Mouse (Mus musculus): ENCODE data around the gene Klf13. TPM values are rescaled to one million over a fixed set of nuclear protein-coding genes. Genes with fewer than 3 reads are reported as not detected.

The Klf13 gene
- polyA plus RNA-seq, 1 experiment from 2014 or later = 24.9 TPM

DNA sequence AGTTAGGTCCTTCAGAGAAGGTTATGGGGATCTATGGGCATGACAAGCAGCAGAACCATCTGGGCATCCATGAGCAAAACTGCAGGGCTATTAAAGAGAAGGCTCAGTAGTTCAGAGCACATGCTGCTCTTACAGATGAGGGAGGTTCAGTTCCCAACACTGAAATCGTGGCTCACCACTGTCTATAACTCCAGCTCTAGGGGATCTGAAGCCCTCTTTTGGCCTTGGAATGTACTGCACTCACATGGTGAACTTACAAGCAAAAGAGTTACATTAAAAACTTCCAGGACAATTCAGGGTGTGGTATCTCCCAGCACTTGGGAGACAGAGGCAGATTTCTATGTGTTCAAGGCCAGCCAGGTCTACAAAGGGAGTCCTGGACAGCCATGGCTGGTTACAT is 15.7 kb downstream of the Klf13 start:
- no peaks in the 10 kb centered on the region for H3K27me3 ChIP-seq (ENCODE audit: control insufficient read depth, insufficient read depth, low read length)
- no peaks in the 10 kb centered on the region for H3K36me3 ChIP-seq (ENCODE audit: control insufficient read depth, insufficient read depth, low read length)
- 92% methylated on average over 1 of the region's 1 CpGs for WGBS
- H3K9me3 ChIP-seq (ENCODE audit: control insufficient read depth, low read length) = no peaks in the 10 kb centered on the region
- H3K4me1 ChIP-seq (ENCODE audit: control insufficient read depth, insufficient read depth, low read length) = peaks cover 32% of the 10 kb centered on the region
- H3K4me2 ChIP-seq (ENCODE audit: low read depth, low read length) = no peak overlapping the region
- no peak overlapping the region for H3K27ac ChIP-seq (ENCODE audit: low read depth, low read length)
- no peak for ATAC-seq (ENCODE audit: low read depth)
- H3K4me3 ChIP-seq (ENCODE audit: low read depth, low read length) = no peak overlapping the region
- H3K9ac ChIP-seq (replicated peaks; ENCODE audit: low read depth, low read length) = no peak overlapping the region

DNA sequence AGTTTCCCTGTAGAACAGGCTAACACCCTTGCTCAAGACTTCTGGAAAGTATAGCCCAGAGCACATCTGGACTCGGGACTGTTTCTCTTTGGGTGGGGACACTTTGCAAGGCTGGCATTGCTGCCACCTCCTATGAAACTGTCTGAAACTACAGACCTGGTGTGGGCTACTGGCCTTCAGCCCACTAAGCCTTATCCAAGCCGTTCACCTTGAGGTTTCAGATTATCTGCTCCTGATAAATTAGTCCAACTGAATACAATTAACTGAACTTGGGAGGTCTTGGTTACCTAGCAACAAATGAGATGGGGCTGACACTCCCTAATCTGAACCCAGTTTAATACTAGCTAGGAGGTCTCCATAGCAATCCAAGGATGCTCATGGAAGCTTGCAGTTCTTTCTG is 16.1 kb downstream of the Klf13 start:
- H3K4me2 ChIP-seq (ENCODE audit: low read depth, low read length) = no peak overlapping the region
- no peak overlapping the region for H3K27ac ChIP-seq (ENCODE audit: low read depth, low read length)
- no peaks in the 10 kb centered on the region for H3K36me3 ChIP-seq (ENCODE audit: control insufficient read depth, insufficient read depth, low read length)
- H3K9me3 ChIP-seq (ENCODE audit: control insufficient read depth, low read length) = no peaks in the 10 kb centered on the region
- WGBS = 67% methylated on average over 2 of the region's 2 CpGs
- no peaks in the 10 kb centered on the region for H3K27me3 ChIP-seq (ENCODE audit: control insufficient read depth, insufficient read depth, low read length)
- no peak for ATAC-seq (ENCODE audit: low read depth)
- no peak overlapping the region for H3K9ac ChIP-seq (replicated peaks; ENCODE audit: low read depth, low read length)
- no peak overlapping the region for H3K4me3 ChIP-seq (ENCODE audit: low read depth, low read length)
- H3K4me1 ChIP-seq (ENCODE audit: control insufficient read depth, insufficient read depth, low read length) = peaks cover 32% of the 10 kb centered on the region

DNA sequence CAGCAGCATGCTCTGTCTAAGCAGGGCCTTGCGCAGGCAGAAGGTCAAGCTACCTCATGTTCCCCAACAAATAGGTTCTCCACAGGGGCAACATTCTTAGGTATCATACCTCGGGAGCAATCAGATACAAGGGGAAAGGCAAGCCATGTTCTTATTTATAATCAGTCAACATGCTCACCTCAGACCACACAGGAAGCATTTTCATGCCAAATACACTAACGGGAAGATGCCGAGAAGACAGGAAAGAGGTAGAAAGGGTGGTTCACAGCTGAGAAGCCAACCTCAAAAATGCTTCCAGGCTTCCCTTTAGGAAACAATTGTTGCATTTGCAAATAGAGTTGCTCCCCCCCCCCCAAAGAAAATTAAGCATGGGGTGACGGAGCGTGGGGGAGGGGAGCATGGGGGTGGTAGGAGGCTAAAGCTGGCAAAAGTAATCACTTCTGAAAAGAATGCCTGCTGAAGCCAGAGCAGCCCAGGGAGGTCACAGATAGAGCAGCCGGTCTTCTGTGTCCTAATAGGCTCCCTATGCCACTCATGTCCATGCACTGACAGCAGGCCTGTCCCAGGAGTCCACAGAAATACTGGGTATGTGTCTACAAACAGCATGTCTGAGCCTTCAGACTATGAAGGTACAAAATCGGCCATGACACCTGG is 16.7 kb downstream of the Klf13 start:
- no peak overlapping the region for H3K9ac ChIP-seq (replicated peaks; ENCODE audit: low read depth, low read length)
- H3K9me3 ChIP-seq (ENCODE audit: control insufficient read depth, low read length) = no peaks in the 10 kb centered on the region
- no peak overlapping the region for H3K27ac ChIP-seq (ENCODE audit: low read depth, low read length)
- no peaks in the 10 kb centered on the region for H3K36me3 ChIP-seq (ENCODE audit: control insufficient read depth, insufficient read depth, low read length)
- WGBS = 83% methylated on average over 8 of the region's 8 CpGs
- H3K27me3 ChIP-seq (ENCODE audit: control insufficient read depth, insufficient read depth, low read length) = no peaks in the 10 kb centered on the region
- ATAC-seq (ENCODE audit: low read depth) = no peak
- no peak overlapping the region for H3K4me3 ChIP-seq (ENCODE audit: low read depth, low read length)
- H3K4me1 ChIP-seq (ENCODE audit: control insufficient read depth, insufficient read depth, low read length) = peaks cover 32% of the 10 kb centered on the region
- no peak overlapping the region for H3K4me2 ChIP-seq (ENCODE audit: low read depth, low read length)

DNA sequence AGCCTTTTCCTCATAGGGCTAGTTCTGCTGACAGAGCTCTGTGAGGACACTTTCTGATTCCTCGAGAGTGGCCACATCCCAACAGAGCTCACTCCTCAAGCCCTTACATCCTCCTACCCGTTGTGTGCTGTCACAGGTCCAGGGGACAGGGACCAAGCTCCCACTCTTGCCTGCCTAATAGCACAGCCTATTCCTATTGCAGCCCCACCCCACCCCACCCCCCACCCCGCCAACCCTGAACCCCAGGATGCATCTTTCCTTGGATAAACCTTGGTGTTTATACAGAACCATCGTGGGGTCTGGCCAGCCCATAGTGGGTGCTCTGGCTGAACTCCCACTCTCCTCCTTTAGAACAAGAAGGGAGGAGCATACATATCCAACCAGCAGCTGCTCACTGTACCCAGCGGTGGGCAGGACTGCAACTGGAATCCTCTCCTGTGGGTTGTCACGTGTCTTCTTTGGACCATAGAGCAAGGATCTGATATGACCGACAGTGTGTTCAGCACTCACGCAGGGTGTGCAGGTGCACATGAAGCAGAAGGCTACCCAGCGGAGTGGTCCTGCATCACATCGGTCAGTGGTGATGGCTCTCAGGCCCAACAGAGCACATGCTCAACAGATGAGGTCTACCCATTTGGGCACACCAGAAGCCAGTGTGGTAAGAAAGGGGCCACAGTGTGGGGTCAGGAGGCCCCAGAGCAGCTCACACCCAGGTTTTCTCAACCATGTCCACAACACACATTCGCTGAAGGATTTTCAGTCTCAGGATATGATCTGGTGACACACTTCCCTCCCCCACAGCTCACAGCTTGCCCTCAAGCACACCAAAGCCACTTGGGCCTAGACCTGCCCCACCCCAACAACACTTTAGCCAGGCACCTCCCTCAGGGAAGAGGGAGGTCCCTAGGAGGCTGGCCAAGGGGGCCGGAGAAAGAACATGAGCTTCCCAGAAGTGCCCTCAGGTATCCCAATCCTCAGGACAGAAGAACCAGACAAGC is 19.6 kb downstream of the Klf13 start:
- no peak overlapping the region for H3K4me3 ChIP-seq (ENCODE audit: low read depth, low read length)
- whole genome bisulfite sequencing = 87% methylated on average over 12 of the region's 12 CpGs
- H3K4me2 ChIP-seq (ENCODE audit: low read depth, low read length) = no peak overlapping the region
- no peaks in the 10 kb centered on the region for H3K27me3 ChIP-seq (ENCODE audit: control insufficient read depth, insufficient read depth, low read length)
- H3K27ac ChIP-seq (ENCODE audit: low read depth, low read length) = no peak overlapping the region
- no peaks in the 10 kb centered on the region for H3K9me3 ChIP-seq (ENCODE audit: control insufficient read depth, low read length)
- H3K36me3 ChIP-seq (ENCODE audit: control insufficient read depth, insufficient read depth, low read length) = no peaks in the 10 kb centered on the region
- no peak overlapping the region for H3K9ac ChIP-seq (replicated peaks; ENCODE audit: low read depth, low read length)
- peaks cover 7% of the 10 kb centered on the region for H3K4me1 ChIP-seq (ENCODE audit: control insufficient read depth, insufficient read depth, low read length)
- ATAC-seq (ENCODE audit: low read depth) = no peak

DNA sequence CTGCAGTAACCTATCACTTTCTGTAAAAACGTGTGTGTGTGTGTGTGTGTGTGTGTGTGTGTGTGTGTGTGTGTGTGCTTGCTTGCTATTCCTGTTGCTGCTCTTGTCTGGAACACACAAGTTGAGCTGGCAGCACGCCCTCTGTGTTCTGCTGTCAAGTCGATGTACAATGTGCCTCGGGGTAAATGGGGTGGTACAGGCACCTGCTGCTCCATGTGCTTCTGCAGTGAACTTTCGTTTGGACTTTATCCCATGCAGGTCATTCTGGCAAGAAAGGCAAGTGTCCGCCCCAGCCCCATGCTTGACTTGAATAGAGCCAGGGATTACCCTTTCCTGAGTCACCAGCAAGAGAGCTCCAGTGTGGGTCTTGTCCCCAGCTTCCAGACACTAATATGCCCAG is 21.0 kb downstream of the Klf13 start:
- Histone ChIP-seq H3K9me3 (ENCODE audit: control insufficient read depth, low read length) (no peaks in the 10 kb centered on the region), H3K4me2 (ENCODE audit: low read depth, low read length) (no peak overlapping the region), H3K4me1 (ENCODE audit: control insufficient read depth, insufficient read depth, low read length) (peaks cover 15% of the 10 kb centered on the region), H3K27ac (ENCODE audit: low read depth, low read length) (no peak overlapping the region), H3K4me3 (ENCODE audit: low read depth, low read length) (no peak overlapping the region), H3K9ac (replicated peaks; ENCODE audit: low read depth, low read length) (no peak overlapping the region), H3K27me3 (ENCODE audit: control insufficient read depth, insufficient read depth, low read length) (no peaks in the 10 kb centered on the region), H3K36me3 (ENCODE audit: control insufficient read depth, insufficient read depth, low read length) (no peaks in the 10 kb centered on the region)
- no peak for ATAC-seq (ENCODE audit: low read depth)
- WGBS = 67% methylated on average over 6 of the region's 6 CpGs

DNA sequence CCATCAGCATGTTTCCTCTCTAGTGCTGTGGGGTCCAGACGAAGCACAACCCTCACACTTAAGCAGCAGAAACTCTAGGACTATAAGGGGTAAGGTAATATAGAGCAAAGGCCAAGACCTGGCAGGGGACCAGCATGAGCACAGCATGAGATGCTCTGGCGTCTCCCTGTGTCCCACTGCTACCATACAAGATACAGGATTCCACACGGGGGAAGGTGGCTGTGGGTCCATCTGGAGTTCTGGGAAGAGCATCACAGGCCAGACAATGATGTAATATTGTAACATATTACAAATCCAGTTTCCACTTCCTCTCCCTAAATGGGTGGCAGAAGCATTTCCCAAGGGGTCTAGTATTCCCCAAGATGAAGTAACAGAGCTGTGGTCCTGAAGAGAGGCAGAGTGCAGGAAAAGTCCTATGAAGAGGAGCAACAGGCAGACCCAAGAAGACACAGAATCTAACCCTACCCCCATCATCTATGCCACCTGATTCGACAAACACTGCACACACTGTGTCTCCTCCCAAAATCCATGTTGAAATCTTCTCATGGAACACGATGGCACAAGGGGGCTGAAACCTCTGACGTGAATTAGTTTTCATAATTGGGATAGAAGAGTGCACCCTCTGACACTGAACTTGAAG is 22.3 kb downstream of the Klf13 start, which contains the start of gene E030018B13Rik:
TSS of gene E030018B13Rik (plus strand) at position 590 of the 640 bp plus-strand sequence.
- Histone ChIP-seq H3K4me1 (ENCODE audit: control insufficient read depth, insufficient read depth, low read length) (peaks cover 21% of the 10 kb centered on the region), H3K4me2 (ENCODE audit: low read depth, low read length) (no peak within 1 kb of the TSS), H3K9me3 (ENCODE audit: control insufficient read depth, low read length) (no peaks in the 10 kb centered on the region), H3K4me3 (ENCODE audit: low read depth, low read length) (no peak within 1 kb of the TSS), H3K27me3 (ENCODE audit: control insufficient read depth, insufficient read depth, low read length) (no peaks in the 10 kb centered on the region), H3K9ac (replicated peaks; ENCODE audit: low read depth, low read length) (no peak within 1 kb of the TSS), H3K36me3 (ENCODE audit: control insufficient read depth, insufficient read depth, low read length) (no peaks in the 10 kb centered on the region), H3K27ac (ENCODE audit: low read depth, low read length) (no peak within 1 kb of the TSS)
- 90% methylated on average over 6 of the region's 6 CpGs for WGBS
- no peak for ATAC-seq (ENCODE audit: low read depth)

DNA sequence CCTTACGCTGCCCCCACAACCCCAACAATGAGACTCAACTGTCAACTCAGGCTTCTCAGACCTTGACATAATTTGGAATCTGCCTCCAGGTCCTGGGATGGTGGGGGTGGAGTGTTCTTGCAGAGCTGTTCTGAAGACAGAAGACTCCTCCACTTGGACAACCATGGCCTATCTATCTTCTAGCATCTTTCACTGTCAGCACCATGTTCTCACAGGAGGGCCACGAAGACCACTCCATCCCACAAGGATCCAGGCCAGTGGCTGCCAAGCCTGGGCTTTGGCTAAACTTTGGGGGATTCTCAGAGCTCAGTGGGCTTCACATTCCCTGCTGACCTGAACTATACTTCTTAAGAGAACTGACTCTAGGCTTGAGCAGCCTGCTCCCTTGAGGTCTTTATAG is 23.8 kb downstream of the Klf13 start:
- Histone ChIP-seq H3K4me1 (ENCODE audit: control insufficient read depth, insufficient read depth, low read length) (peaks cover 30% of the 10 kb centered on the region), H3K4me2 (ENCODE audit: low read depth, low read length) (no peak overlapping the region)
- ATAC-seq (ENCODE audit: low read depth) = no peak

DNA sequence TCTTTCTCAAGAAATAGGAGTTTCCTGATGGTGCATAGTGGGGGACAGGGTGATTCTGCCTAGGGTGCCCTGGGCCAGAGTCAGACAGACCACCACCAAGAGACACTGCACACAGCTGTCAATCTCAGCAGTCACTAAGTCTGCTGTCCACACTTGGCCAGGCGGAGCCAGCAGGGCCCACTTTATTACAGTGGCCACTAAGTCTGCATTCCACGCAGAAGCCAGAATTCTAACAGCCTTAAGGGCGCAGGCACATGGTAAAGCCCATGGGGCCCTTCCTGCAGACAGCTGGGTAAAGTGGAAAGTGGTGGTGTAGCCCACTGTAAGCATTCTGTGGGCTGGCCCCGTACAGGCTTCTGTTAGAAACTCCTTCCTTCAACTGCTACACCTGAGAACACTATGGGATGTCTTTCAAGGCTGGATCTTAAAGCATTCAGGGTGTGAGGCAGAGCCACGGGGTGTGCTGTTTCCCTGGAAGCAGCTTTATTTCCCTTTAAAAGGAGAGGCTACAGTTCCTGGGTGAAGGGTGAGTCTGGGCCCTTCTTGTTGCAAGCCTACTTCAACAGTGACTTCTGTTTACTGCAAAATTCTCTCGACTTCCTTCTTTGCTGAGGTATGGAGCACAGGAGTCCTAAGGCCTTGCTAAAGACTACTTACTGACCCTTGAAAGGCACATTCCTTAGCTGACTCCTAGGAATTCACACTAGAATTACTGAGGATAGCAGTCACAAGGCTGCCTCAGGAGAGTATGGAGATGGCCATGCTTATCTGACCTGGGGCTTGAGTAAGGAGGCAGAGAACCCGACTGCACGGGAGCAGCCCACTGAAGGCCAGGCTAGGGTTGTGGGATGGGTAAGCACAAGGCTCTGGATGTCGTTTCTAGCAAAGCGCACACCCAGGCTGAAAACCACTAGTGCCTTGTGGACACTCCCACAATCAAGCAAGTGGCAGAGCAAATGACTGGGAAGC is 24.7 kb downstream of the Klf13 start:
- no peak overlapping the region for H3K4me2 ChIP-seq (ENCODE audit: low read depth, low read length)
- WGBS = 49% methylated on average over 10 of the region's 10 CpGs
- H3K9me3 ChIP-seq (ENCODE audit: control insufficient read depth, low read length) = no peaks in the 10 kb centered on the region
- ATAC-seq (ENCODE audit: low read depth) = no peak
- peaks cover 31% of the 10 kb centered on the region for H3K4me1 ChIP-seq (ENCODE audit: control insufficient read depth, insufficient read depth, low read length)
- no peaks in the 10 kb centered on the region for H3K27me3 ChIP-seq (ENCODE audit: control insufficient read depth, insufficient read depth, low read length)
- H3K4me3 ChIP-seq (ENCODE audit: low read depth, low read length) = no peak overlapping the region
- H3K36me3 ChIP-seq (ENCODE audit: control insufficient read depth, insufficient read depth, low read length) = no peaks in the 10 kb centered on the region
- H3K9ac ChIP-seq (replicated peaks; ENCODE audit: low read depth, low read length) = no peak overlapping the region
- no peak overlapping the region for H3K27ac ChIP-seq (ENCODE audit: low read depth, low read length)

More for the DNA sequence above, 23.8 kb downstream of the Klf13 start:
- Histone ChIP-seq H3K36me3 (ENCODE audit: control insufficient read depth, insufficient read depth, low read length) (no peaks in the 10 kb centered on the region), H3K9ac (replicated peaks; ENCODE audit: low read depth, low read length) (no peak overlapping the region), H3K4me3 (ENCODE audit: low read depth, low read length) (no peak overlapping the region), H3K9me3 (ENCODE audit: control insufficient read depth, low read length) (no peaks in the 10 kb centered on the region), H3K27me3 (ENCODE audit: control insufficient read depth, insufficient read depth, low read length) (no peaks in the 10 kb centered on the region), H3K27ac (ENCODE audit: low read depth, low read length) (no peak overlapping the region)
- 91% methylated on average over 2 of the region's 2 CpGs for WGBS
